Mouse (Mus musculus): ENCODE data around the gene Ccdc107. TPM values are rescaled to one million over a fixed set of nuclear protein-coding genes. Genes with fewer than 3 reads are reported as not detected.
"Not testable (repeated sequence)": the region's sequence is repeated elsewhere in the genome, so short reads cannot be mapped to it uniquely, and the experiment has no call there.

The Ccdc107 gene
- polyA plus RNA-seq, 1 experiment from 2014 or later = 61.8 TPM

- H3K9ac ChIP-seq (replicated peaks) = no peak overlapping the region
- no peaks in the 10 kb centered on the region for H3K27me3 ChIP-seq
- no peaks in the 10 kb centered on the region for H3K4me1 ChIP-seq
- ATAC-seq (replicated peaks) = no peak
- no peak overlapping the region for H3K4me2 ChIP-seq (replicated peaks)
- no peaks in the 10 kb centered on the region for H3K36me3 ChIP-seq
- 94% methylated on average over 10 of the region's 10 CpGs for WGBS
- H3K27ac ChIP-seq (replicated peaks) = no peak overlapping the region
- no peak overlapping the region for H3K4me3 ChIP-seq
- H3K9me3 ChIP-seq = no peaks in the 10 kb centered on the region
Measured at GRCm38 (mm10) chr4:43470301-43470700, 22.4 kb upstream of the Ccdc107 start.

GRCm38 (mm10) chr4:43473636-43474035 lies 19.1 kb upstream of the Ccdc107 start:
- Histone ChIP-seq H3K4me1 (peaks cover 4% of the 10 kb centered on the region; the same call in 1 of the 2 replicates), H3K9ac (replicated peaks) (no peak overlapping the region), H3K27me3 (no peaks in the 10 kb centered on the region), H3K9me3 (no peaks in the 10 kb centered on the region), H3K36me3 (no peaks in the 10 kb centered on the region), H3K4me2 (replicated peaks) (no peak overlapping the region), H3K4me3 (no peak overlapping the region), H3K27ac (replicated peaks) (no peak overlapping the region)
- WGBS = 83% methylated on average over 1 of the region's 1 CpGs
- no peak for ATAC-seq (replicated peaks)

- Histone ChIP-seq H3K4me3 (no peak overlapping the region), H3K9me3 (no peaks in the 10 kb centered on the region), H3K4me1 (peaks cover 4% of the 10 kb centered on the region; the same call in 1 of the 2 replicates), H3K36me3 (no peaks in the 10 kb centered on the region), H3K4me2 (replicated peaks) (no peak overlapping the region), H3K27ac (replicated peaks) (no peak overlapping the region), H3K9ac (replicated peaks) (no peak overlapping the region), H3K27me3 (no peaks in the 10 kb centered on the region)
- WGBS = 88% methylated on average over 6 of the region's 6 CpGs
- no peak for ATAC-seq (replicated peaks)
Measured at GRCm38 (mm10) chr4:43476604-43477003, 16.1 kb upstream of the Ccdc107 start.

DNA sequence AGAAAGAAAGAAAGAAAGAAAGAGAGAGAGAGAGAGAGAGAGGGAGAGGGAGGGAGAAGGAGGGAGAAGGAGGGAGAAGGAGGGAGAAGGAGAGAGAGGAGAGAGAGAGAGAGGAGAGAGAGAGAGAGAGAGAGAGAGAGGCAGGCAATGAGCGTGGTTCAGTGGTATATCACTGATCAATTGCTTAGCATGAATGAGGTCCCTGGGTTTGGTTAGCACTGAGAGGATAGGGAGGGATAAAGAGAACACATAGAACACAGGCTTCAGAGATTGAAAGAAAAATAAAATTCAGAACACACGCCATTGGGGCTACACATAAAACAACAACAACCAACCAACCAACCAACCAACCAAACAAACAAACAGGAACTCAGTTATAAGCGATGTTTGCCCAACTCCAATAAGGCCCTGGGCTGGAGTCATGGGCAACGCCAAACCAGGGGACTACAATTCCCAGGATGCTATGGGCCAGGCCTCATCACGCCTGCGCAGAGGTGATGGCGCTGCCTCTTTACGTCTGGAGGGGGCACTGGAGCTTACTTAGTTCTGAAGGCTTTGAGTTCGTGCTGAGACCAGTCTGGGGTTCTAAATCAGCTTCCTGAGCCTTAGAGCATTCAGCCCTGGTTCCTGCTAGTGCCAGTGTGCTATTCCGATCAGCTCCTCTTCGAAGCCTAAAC lies 14.7 kb upstream of the Ccdc107 start:
- Histone ChIP-seq H3K9ac (replicated peaks) (peak overlapping the region; percentile 45), H3K27ac (replicated peaks) (0 out of 2 replicates have a peak overlapping the region, but pooled peaks have one; percentile 31), H3K9me3 (no peaks in the 10 kb centered on the region), H3K4me2 (replicated peaks) (peak overlapping the region; percentile 48), H3K4me3 (peak overlapping the region; percentile 39), H3K36me3 (no peaks in the 10 kb centered on the region), H3K27me3 (no peaks in the 10 kb centered on the region), H3K4me1 (peaks cover 4% of the 10 kb centered on the region; the same call in 1 of the 2 replicates)
- peak; percentile 99 for ATAC-seq (replicated peaks)
- 19% methylated on average over 11 of the region's 11 CpGs for WGBS

DNA sequence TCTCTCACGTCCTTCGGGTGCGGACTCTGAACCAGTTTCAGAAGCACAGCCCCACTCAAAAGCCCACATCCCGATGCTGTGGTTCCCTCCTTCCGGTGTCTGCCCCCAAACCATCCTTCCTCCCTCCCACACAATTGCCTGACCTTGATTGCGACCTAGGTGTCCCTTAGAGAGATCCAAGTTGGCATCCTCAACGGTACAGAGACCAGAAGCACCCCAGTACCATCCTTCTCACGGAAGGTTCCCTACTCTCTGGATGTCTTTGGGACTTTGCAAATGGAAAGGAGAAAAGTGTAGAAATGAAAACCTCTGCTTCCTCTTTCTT lies 14.2 kb upstream of the Ccdc107 start:
- Histone ChIP-seq H3K4me2 (replicated peaks) (peak overlapping the region; percentile 48), H3K4me1 (peaks cover 4% of the 10 kb centered on the region; the same call in 1 of the 2 replicates), H3K4me3 (peak overlapping the region; percentile 39), H3K9ac (replicated peaks) (peak overlapping the region; percentile 45), H3K27me3 (no peaks in the 10 kb centered on the region), H3K9me3 (no peaks in the 10 kb centered on the region), H3K36me3 (no peaks in the 10 kb centered on the region), H3K27ac (replicated peaks) (0 out of 2 replicates have a peak overlapping the region, but pooled peaks have one; percentile 31)
- ATAC-seq (replicated peaks) = peak; percentile 55; the same call in 1 of the 2 replicates
- 63% methylated on average over 8 of the region's 8 CpGs for WGBS

DNA sequence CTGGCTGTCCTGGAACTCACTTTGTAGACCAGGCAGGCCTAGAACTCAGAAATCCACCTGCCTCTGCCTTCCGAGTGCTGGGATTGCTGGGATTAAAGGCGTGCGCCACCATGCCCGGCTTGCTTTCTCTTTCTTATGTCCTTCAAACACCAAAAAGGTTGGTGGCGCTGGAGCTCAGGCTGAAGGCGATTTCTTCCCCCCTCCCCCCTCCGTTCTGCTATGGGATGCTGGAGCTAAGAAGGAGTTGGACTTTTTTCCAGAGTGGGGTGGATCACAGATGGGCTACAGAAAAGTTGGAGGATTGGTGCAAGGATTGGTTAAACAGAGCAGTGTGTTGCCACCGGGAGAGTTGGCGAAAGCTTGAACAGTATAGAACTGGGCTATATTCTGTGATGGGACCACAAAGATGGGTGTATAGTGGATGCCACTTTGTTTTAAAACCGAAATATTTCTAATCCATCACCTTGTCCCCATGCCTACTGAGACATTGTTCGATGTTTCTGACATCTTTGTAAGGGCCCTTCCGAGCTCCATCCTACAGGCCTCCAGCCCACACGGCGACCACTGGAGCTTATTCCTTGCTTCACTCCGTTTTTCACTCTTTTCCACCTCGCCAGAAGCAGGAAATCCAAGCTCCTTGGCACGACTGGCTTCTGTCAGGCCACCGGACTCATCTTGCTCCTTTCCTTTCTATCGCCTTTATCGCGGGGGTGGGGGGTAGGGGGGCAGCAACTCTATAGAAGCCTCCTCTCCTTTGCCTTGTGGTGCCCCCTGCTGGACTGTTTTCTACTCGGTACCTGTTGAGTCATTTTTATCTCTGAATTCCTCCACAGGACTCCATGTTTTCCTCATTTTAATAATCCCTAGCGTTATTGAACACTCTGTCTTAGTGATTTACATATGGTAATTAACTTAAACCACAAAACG lies 13.5 kb upstream of the Ccdc107 start:
- H3K4me1 ChIP-seq = peaks cover 4% of the 10 kb centered on the region; the same call in 1 of the 2 replicates
- H3K27ac ChIP-seq (replicated peaks) = no peak overlapping the region
- no peak for ATAC-seq (replicated peaks)
- no peaks in the 10 kb centered on the region for H3K9me3 ChIP-seq
- no peak overlapping the region for H3K4me2 ChIP-seq (replicated peaks)
- H3K9ac ChIP-seq (replicated peaks) = no peak overlapping the region
- H3K27me3 ChIP-seq = no peaks in the 10 kb centered on the region
- 48% methylated on average over 24 of the region's 24 CpGs for WGBS
- H3K4me3 ChIP-seq = no peak overlapping the region
- H3K36me3 ChIP-seq = no peaks in the 10 kb centered on the region

DNA sequence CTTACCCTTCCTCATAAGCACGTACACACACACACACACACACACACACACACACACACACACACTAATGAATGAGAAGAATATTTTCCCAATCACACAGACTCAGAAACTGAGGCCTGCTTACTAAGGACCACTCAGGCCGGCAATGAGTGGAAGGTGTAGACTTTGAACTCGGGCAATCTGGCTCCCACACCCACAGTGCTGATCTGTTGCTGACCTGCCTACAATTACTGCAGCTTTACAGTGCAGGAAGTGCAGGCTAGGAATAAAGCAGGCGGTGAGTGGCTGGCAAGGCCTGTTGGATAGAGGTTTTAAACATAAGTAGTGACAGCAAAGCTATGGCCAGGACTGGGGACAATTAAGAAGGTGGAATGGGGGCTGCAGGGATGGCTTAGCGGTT lies 11.7 kb upstream of the Ccdc107 start:
- Histone ChIP-seq H3K4me2 (replicated peaks) (no peak overlapping the region), H3K27ac (replicated peaks) (no peak overlapping the region), H3K4me3 (no peak overlapping the region), H3K27me3 (no peaks in the 10 kb centered on the region), H3K9me3 (no peaks in the 10 kb centered on the region), H3K36me3 (no peaks in the 10 kb centered on the region), H3K4me1 (peaks cover 4% of the 10 kb centered on the region; the same call in 1 of the 2 replicates), H3K9ac (replicated peaks) (no peak overlapping the region)
- 84% methylated on average over 5 of the region's 5 CpGs for WGBS
- ATAC-seq (replicated peaks) = no peak

DNA sequence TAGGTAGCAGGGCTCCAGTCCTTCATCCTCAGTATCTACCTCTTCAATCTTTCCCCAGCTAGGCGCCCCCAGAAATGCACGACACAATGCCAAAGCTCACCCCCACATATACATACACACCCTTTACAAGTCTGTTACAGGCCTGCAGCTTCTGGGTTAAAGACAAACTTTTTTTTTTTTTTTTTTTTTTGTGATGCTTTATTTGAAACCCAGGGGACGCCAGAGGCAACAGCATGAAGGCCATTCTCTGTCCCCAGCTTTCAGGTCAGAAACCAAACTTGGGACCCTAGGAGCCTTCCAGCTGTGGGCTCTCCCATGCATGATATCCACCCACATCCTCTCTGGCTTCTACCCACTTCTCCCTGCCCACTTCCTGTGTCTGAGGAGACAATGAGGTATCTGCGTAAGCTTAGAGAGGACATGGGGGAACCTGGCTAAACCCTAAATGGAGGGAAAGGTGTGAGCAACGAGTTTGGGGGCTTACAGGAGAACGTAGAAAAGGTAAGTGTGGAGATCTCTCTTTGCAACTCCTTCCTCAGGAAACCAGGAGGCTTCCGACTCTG lies 10.7 kb upstream of the Ccdc107 start:
- no peak for ATAC-seq (replicated peaks)
- Histone ChIP-seq H3K4me1 (peaks cover 4% of the 10 kb centered on the region; the same call in 1 of the 2 replicates), H3K36me3 (no peaks in the 10 kb centered on the region), H3K27ac (replicated peaks) (no peak overlapping the region), H3K4me3 (no peak overlapping the region), H3K9me3 (no peaks in the 10 kb centered on the region), H3K27me3 (no peaks in the 10 kb centered on the region), H3K4me2 (replicated peaks) (no peak overlapping the region), H3K9ac (replicated peaks) (no peak overlapping the region)
- WGBS = 66% methylated on average over 7 of the region's 7 CpGs

DNA sequence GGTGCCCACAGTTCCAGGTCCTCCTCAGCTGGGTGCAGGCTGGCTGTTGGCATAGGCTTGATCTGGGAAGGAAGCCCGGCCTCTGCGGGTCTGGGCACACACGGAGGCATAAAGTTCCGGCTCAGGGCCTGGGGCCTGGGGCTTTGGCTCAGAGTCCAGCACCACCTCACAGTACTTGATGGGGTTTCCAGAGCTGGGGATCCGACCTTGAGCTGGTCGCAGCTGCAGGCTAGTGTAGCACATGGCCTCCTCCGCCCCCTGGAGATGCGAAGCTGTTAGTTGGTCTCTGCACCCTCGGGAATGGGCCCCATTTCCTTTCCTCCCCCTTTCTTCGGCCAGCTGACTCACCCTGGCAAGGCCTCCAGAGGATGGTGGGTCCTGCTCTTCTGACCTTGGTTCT lies 10.1 kb upstream of the Ccdc107 start:
- Histone ChIP-seq H3K36me3 (no peaks in the 10 kb centered on the region), H3K27me3 (no peaks in the 10 kb centered on the region), H3K9me3 (no peaks in the 10 kb centered on the region), H3K9ac (replicated peaks) (no peak overlapping the region), H3K4me3 (no peak overlapping the region), H3K4me2 (replicated peaks) (no peak overlapping the region), H3K4me1 (peaks cover 4% of the 10 kb centered on the region; the same call in 1 of the 2 replicates), H3K27ac (replicated peaks) (no peak overlapping the region)
- 77% methylated on average over 10 of the region's 10 CpGs for WGBS
- ATAC-seq (replicated peaks) = no peak

DNA sequence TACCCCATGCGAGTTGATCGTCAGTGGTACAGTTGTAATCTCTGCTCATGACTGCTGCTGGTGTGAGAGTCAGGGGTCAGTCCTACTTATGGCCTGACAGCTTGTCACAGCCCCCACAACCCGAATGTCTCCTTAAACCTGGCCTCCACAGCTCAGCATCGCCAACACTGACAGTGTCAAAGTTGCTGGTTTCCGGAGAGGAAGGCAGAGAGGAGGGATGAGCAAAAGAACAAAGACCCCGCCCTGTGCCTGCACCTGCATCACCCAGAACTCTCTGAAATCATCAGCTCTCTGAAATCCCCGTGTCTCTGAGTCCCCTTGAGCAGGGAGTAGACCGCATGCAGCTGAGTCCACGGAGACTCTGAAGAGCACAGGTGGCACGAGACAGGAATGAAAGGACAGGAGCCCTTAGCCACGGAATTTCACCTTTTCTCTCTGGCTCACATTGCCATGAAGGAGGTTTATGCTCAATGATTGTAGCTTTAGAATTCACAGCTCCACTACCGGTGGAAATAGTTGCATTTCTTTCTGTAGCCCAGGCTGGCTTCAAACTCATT lies 9.1 kb upstream of the Ccdc107 start, which contains the start of gene Sit1:
Sit1 (minus strand) TSS at position 200 of the 557 bp plus-strand sequence.
- Histone ChIP-seq H3K27ac (replicated peaks) (no peak within 1 kb of the TSS), H3K27me3 (no peaks in the 10 kb centered on the region), H3K4me1 (no peaks in the 10 kb centered on the region), H3K4me2 (replicated peaks) (no peak within 1 kb of the TSS), H3K9me3 (no peaks in the 10 kb centered on the region), H3K4me3 (no peak within 1 kb of the TSS), H3K9ac (replicated peaks) (no peak within 1 kb of the TSS), H3K36me3 (no peaks in the 10 kb centered on the region)
- ATAC-seq (replicated peaks) = no peak
- 63% methylated on average over 12 of the region's 12 CpGs for WGBS

- 88% methylated on average over 5 of the region's 5 CpGs for WGBS
- ATAC-seq (replicated peaks); H3K27me3 ChIP-seq; H3K9ac ChIP-seq (replicated peaks); H3K4me3 ChIP-seq; H3K4me1 ChIP-seq; H3K4me2 ChIP-seq (replicated peaks); H3K36me3 ChIP-seq; H3K27ac ChIP-seq (replicated peaks); H3K9me3 ChIP-seq: not testable (repeated sequence)
Measured at GRCm38 (mm10) chr4:43485666-43486065, 7.0 kb upstream of the Ccdc107 start.

DNA sequence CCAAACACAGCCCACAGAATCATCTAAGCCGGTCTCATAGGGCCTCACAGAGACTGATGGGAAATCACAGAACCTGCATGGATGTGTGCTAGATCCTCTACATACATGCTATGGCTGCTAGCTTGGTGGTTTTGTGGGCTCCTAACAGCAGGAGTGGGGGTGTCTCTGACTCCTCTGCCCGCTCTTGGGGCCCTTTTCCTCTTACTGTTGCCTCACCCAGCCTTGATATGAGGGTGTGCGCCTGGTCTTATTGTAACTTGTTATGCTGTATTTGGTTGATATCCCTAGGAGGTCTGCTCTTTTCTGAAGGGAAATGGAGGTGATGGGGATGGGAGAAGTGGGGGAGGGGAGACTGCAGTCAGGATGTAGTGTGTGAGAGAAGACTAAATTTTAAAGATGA lies 3.1 kb upstream of the Ccdc107 start:
- H3K4me2 ChIP-seq (replicated peaks) = no peak overlapping the region
- 94% methylated on average over 3 of the region's 3 CpGs for WGBS
- no peaks in the 10 kb centered on the region for H3K27me3 ChIP-seq
- H3K9me3 ChIP-seq = no peaks in the 10 kb centered on the region
- H3K4me1 ChIP-seq = peaks cover 9% of the 10 kb centered on the region
- no peak overlapping the region for H3K4me3 ChIP-seq
- no peaks in the 10 kb centered on the region for H3K36me3 ChIP-seq
- no peak overlapping the region for H3K9ac ChIP-seq (replicated peaks)
- no peak for ATAC-seq (replicated peaks)
- H3K27ac ChIP-seq (replicated peaks) = no peak overlapping the region
